Mouse (Mus musculus) kidney, embryonic 15.5 days (tissue): ENCODE measurements at regions not wholly inside any gene's neighbourhood (a gene's known extent, or its start where the extent isn't known, plus 50 kb on each side); places are given as distances from the start of the nearest gene placed in this dataset.

ENCODE experiments used
- ATAC-seq: fragments of 200-750 bp; cut with Nextera tagmentation; replicated peaks from 2 replicates; pipeline ENCODE4 v1.8.0; 2017; ENCODE audit warnings: moderate TSS enrichment; ENCODE audit not compliant: low FRiP score
- H3K27ac ChIP-seq: fragments of 300-500 bp; sonication (generic); 2 replicates; pipeline ENCODE4 v1.5.1; 2015; ENCODE audit warnings: mild to moderate bottlenecking, inconsistent platforms
- H3K27me3 ChIP-seq: fragments of 300-500 bp; sonication (generic); 2 replicates; pipeline ENCODE4 v1.6.1; 2015; ENCODE audit warnings: inconsistent platforms
- H3K36me3 ChIP-seq: fragments of 300-500 bp; sonication (generic); 2 replicates; pipeline ENCODE4 v1.6.1; 2015; ENCODE audit warnings: inconsistent platforms
- H3K4me1 ChIP-seq: fragments of 300-500 bp; sonication (generic); 2 replicates; pipeline ENCODE4 v1.6.1; 2015; ENCODE audit warnings: inconsistent platforms
- H3K4me2 ChIP-seq: fragments of 300-500 bp; sonication (generic); 2 replicates; pipeline ENCODE4 v1.6.1; 2015; ENCODE audit warnings: moderate library complexity, mild to moderate bottlenecking, inconsistent platforms
- H3K4me3 ChIP-seq: fragments of 300-500 bp; sonication (generic); replicated peaks from 2 replicates; pipeline ENCODE4 v1.5.1; 2015; ENCODE audit warnings: mild to moderate bottlenecking, inconsistent platforms
- H3K9ac ChIP-seq: fragments of 300-500 bp; sonication (generic); 2 replicates; pipeline ENCODE4 v1.6.1; 2015; ENCODE audit warnings: mild to moderate bottlenecking, inconsistent platforms
- H3K9me3 ChIP-seq: fragments of 300-500 bp; sonication (generic); replicated peaks from 2 replicates; pipeline ENCODE4 v1.6.1; 2016; ENCODE audit warnings: inconsistent platforms
- WGBS: fragments of 180-500 bp; shearing (Covaris S2); methylation state at CpG from one replicate; pipeline ENCODE4 v1.1.7; 2015; ENCODE audit warnings: mixed read lengths; 5-methylcytosine and 5-hydroxymethylcytosine counted together

- no peaks in the 10 kb centered on the region for H3K27me3 ChIP-seq
- H3K9me3 ChIP-seq, result no peaks in the 10 kb centered on the region
- WGBS, result 79% methylated on average over 11 of the region's 11 CpGs
- 0 out of 2 replicates have a peak overlapping the region, but pooled peaks have one; percentile 37 for H3K27ac ChIP-seq
- no peak overlapping the region for H3K4me2 ChIP-seq
- no peaks in the 10 kb centered on the region for H3K36me3 ChIP-seq
- peaks cover 15% of the 10 kb centered on the region for H3K4me1 ChIP-seq
- H3K4me3 ChIP-seq, result no peak overlapping the region
- no peak overlapping the region for H3K9ac ChIP-seq
- peak; percentile 74 for ATAC-seq
These were observed 155.1 kb downstream of the Nrip1 start for GRCm38 (mm10) chr16:76218310-76219170.

GRCm38 (mm10) chr16:76216184-76216583 lies 157.4 kb downstream of the Nrip1 start:
- no peak overlapping the region for H3K9ac ChIP-seq
- H3K27me3 ChIP-seq, result no peaks in the 10 kb centered on the region
- no peaks in the 10 kb centered on the region for H3K36me3 ChIP-seq
- H3K9me3 ChIP-seq, result no peaks in the 10 kb centered on the region
- 29% methylated on average over 8 of the region's 9 CpGs for WGBS
- no peak overlapping the region for H3K27ac ChIP-seq
- peaks cover 6% of the 10 kb centered on the region; the same call in 1 of the 2 replicates for H3K4me1 ChIP-seq
- H3K4me2 ChIP-seq, result no peak overlapping the region
- no peak overlapping the region for H3K4me3 ChIP-seq
- peak; percentile 52; the same call in 1 of the 2 replicates for ATAC-seq

GRCm38 (mm10) chr16:76215558-76215957 lies 158.1 kb downstream of the Nrip1 start:
- Histone ChIP-seq H3K9ac (no peak overlapping the region), H3K27me3 (no peaks in the 10 kb centered on the region), H3K36me3 (no peaks in the 10 kb centered on the region), H3K4me1 (peaks cover 6% of the 10 kb centered on the region; the same call in 1 of the 2 replicates), H3K4me3 (no peak overlapping the region), H3K27ac (peak overlapping the region; percentile 51; the same call in 1 of the 2 replicates), H3K9me3 (no peaks in the 10 kb centered on the region), H3K4me2 (no peak overlapping the region)
- WGBS, result 58% methylated on average over 5 of the region's 5 CpGs
- no peak for ATAC-seq

GRCm38 (mm10) chr16:76201773-76202571 lies 171.7 kb downstream of the Nrip1 start:
- ATAC-seq, result peak; percentile 87
- no peaks in the 10 kb centered on the region for H3K27me3 ChIP-seq
- no peaks in the 10 kb centered on the region for H3K36me3 ChIP-seq
- no peak overlapping the region for H3K4me3 ChIP-seq
- WGBS, result 27% methylated on average over 11 of the region's 11 CpGs
- no peak overlapping the region for H3K27ac ChIP-seq
- H3K4me2 ChIP-seq, result no peak overlapping the region
- no peaks in the 10 kb centered on the region for H3K9me3 ChIP-seq
- peaks cover 5% of the 10 kb centered on the region; the same call in 1 of the 2 replicates for H3K4me1 ChIP-seq
- H3K9ac ChIP-seq, result no peak overlapping the region

- no peaks in the 10 kb centered on the region for H3K9me3 ChIP-seq
- no peak for ATAC-seq
- H3K27me3 ChIP-seq, result no peaks in the 10 kb centered on the region
- no peaks in the 10 kb centered on the region for H3K36me3 ChIP-seq
- no peak overlapping the region for H3K27ac ChIP-seq
- no peak overlapping the region for H3K9ac ChIP-seq
- 65% methylated on average over 9 of the region's 9 CpGs for WGBS
- peaks cover 5% of the 10 kb centered on the region; the same call in 1 of the 2 replicates for H3K4me1 ChIP-seq
- H3K4me2 ChIP-seq, result no peak overlapping the region
- no peak overlapping the region for H3K4me3 ChIP-seq
These were observed 172.6 kb downstream of the Nrip1 start for GRCm38 (mm10) chr16:76200801-76201728.

- Histone ChIP-seq H3K36me3 (no peaks in the 10 kb centered on the region), H3K4me3 (no peak overlapping the region), H3K4me1 (peaks cover 5% of the 10 kb centered on the region; the same call in 1 of the 2 replicates), H3K4me2 (no peak overlapping the region), H3K27ac (no peak overlapping the region), H3K27me3 (no peaks in the 10 kb centered on the region), H3K9me3 (no peaks in the 10 kb centered on the region), H3K9ac (no peak overlapping the region)
- ATAC-seq, result no peak
- 80% methylated on average over 3 of the region's 3 CpGs for WGBS
These were observed 173.4 kb downstream of the Nrip1 start for GRCm38 (mm10) chr16:76200268-76200667.

GRCm38 (mm10) chr16:76199006-76199405 lies 174.6 kb downstream of the Nrip1 start:
- Histone ChIP-seq H3K9ac (no peak overlapping the region), H3K9me3 (no peaks in the 10 kb centered on the region), H3K4me3 (no peak overlapping the region), H3K27me3 (no peaks in the 10 kb centered on the region), H3K36me3 (no peaks in the 10 kb centered on the region), H3K27ac (no peak overlapping the region), H3K4me2 (no peak overlapping the region), H3K4me1 (peaks cover 5% of the 10 kb centered on the region; the same call in 1 of the 2 replicates)
- 84% methylated on average over 3 of the region's 3 CpGs for WGBS
- ATAC-seq, result no peak

- Histone ChIP-seq H3K36me3 (no peaks in the 10 kb centered on the region), H3K4me3 (no peak overlapping the region), H3K9me3 (no peaks in the 10 kb centered on the region), H3K27me3 (no peaks in the 10 kb centered on the region), H3K4me2 (no peak overlapping the region), H3K9ac (no peak overlapping the region), H3K4me1 (no peaks in the 10 kb centered on the region), H3K27ac (no peak overlapping the region)
- 74% methylated on average over 2 of the region's 2 CpGs for WGBS
- no peak for ATAC-seq
These were observed 172.2 kb upstream of the Samsn1 start for GRCm38 (mm10) chr16:76194291-76194690.

GRCm38 (mm10) chr16:76191135-76191534 lies 169.1 kb upstream of the Samsn1 start:
- H3K36me3 ChIP-seq, result no peaks in the 10 kb centered on the region
- H3K4me2 ChIP-seq, result no peak overlapping the region
- no peaks in the 10 kb centered on the region for H3K9me3 ChIP-seq
- H3K4me1 ChIP-seq, result no peaks in the 10 kb centered on the region
- ATAC-seq, result peak; percentile 66
- no peak overlapping the region for H3K9ac ChIP-seq
- 57% methylated on average over 10 of the region's 10 CpGs for WGBS
- H3K27ac ChIP-seq, result no peak overlapping the region
- no peak overlapping the region for H3K4me3 ChIP-seq
- H3K27me3 ChIP-seq, result no peaks in the 10 kb centered on the region

GRCm38 (mm10) chr16:76183556-76183955 lies 161.5 kb upstream of the Samsn1 start:
- no peak overlapping the region for H3K4me2 ChIP-seq
- no peak overlapping the region for H3K27ac ChIP-seq
- H3K4me3 ChIP-seq, result no peak overlapping the region
- peaks cover 6% of the 10 kb centered on the region; the same call in 1 of the 2 replicates for H3K4me1 ChIP-seq
- 78% methylated on average over 2 of the region's 2 CpGs for WGBS
- no peaks in the 10 kb centered on the region for H3K27me3 ChIP-seq
- no peaks in the 10 kb centered on the region for H3K9me3 ChIP-seq
- no peaks in the 10 kb centered on the region for H3K36me3 ChIP-seq
- H3K9ac ChIP-seq, result no peak overlapping the region
- ATAC-seq, result no peak; the same call in 1 of the 2 replicates

- H3K4me1 ChIP-seq, result peaks cover 6% of the 10 kb centered on the region; the same call in 1 of the 2 replicates
- H3K27ac ChIP-seq, result 0 out of 2 replicates have a peak overlapping the region, but pooled peaks have one; percentile 2
- peak; percentile 90 for ATAC-seq
- no peaks in the 10 kb centered on the region for H3K27me3 ChIP-seq
- no peaks in the 10 kb centered on the region for H3K36me3 ChIP-seq
- no peak overlapping the region for H3K4me3 ChIP-seq
- WGBS, result 15% methylated on average over 3 of the region's 3 CpGs
- no peak overlapping the region for H3K9ac ChIP-seq
- H3K9me3 ChIP-seq, result no peaks in the 10 kb centered on the region
- no peak overlapping the region for H3K4me2 ChIP-seq
These were observed 161.0 kb upstream of the Samsn1 start for GRCm38 (mm10) chr16:76183105-76183504.
